Mouse (Mus musculus): ENCODE results near the gene Gypa.

Gene Gypa

DNA sequence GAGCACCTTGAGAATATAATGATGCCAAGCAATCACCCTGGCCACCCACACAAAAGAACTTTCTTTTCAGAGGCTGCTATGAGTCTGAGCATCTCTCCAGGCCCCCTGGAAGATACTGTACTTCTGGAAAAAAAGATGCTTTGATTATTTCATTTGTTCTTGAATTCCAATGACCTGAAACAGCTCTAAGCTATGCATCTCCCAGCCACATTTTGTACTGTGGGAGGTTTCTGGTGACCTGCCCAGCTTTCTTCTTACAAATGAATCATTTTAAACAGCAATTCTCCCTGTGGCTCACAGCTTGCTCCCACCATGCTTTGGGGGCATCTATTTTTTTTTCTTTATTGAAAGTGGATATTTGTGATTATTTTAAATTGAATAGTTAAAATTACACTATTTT is 56.9 kb downstream of the Gypa start:
- no peak for DNase-seq

GRCm38 (mm10) chr8:80551303-80551702 is 57.7 kb downstream of the Gypa start:
- DNase-seq, result no peak

DNA sequence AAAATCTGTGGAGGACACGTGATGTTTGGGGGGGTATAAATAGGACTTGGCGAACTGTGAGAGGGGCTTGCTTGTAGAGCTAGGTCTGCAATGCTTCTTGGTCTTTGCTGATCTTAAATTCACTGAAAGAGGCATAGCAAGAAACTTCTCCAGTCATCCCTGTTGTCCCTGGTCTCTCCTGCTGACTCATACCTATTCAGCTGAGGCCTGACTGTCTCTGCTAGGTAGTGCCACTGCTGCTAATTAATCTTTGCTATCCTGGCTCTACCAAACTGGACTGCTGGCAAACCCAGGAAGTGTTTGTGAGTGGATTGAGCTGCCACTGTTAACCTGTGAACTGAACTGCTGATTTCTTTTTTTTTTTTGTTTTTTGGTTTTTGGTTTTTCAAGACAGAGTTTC is 61.4 kb downstream of the Gypa start:
- DNase-seq, result no peak

Data from lung, adult 18-20 months (tissue).